1 mouse cellular context compared by ENCODE assay signal in the genomic region with DNA sequence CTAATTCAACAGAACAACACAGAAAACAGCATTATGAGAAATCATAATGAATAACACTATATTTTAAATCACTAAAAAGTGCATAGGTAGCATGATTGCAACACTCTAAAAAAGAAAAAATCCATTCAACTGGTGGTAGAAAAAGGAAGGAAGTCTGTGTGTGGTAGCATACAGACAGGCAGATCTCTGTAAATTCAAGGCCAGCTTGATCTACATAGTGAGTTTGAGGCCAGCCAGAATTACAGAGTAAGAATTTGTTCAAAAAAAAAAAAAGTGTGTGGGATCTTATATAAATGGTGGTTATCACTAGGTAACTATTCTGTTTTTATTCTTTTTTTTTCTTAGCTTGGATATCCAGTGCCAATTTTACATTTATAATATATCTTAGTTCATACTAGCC.
TF ChIP-seq lines count a peak whose summit lies in the region.

No protein-coding gene starts in this region.

TF ChIP-seq in MEL, 35 proteins besides CTCF, POLR2A, EP300 and RAD21:
- TF ChIP-seq TBP (IDR thresholded peaks at IDR 0.05; ENCODE audit: low read depth, low read length) (0 out of 2 replicates have a peak, but pooled peaks have one; percentile 25), USF2 (IDR thresholded peaks at IDR 0.05; ENCODE audit: borderline replicate concordance in 1 of 2, insufficient read depth in 1 of 2, low read depth in 1 of 2, low read length in 2 of 2) (0 out of 4 replicates have a peak, but pooled peaks of 1 of the 2 experiments have one; percentile 13), ZNF384 (IDR thresholded peaks at IDR 0.05; ENCODE audit: low read depth, low read length) (peak; percentile 56; the same call in 1 of the 2 replicates), ZC3H11A (IDR thresholded peaks at IDR 0.05; ENCODE audit: low read depth, low read length) (no peak), ZMIZ1 (IDR thresholded peaks at IDR 0.05; ENCODE audit: low read depth, low read length) (no peak), E2F4 (IDR thresholded peaks at IDR 0.05; ENCODE audit: borderline replicate concordance, low read depth, low read length) (no peak)
